Mouse (Mus musculus) C2C12 (cell line): ENCODE results near the gene Olfr524. TPM values are rescaled to one million over a fixed set of nuclear protein-coding genes. Genes with fewer than 3 reads are reported as not detected.

Source experiments
- H3K27me3 ChIP-seq: one replicate; pipeline ENCODE4 v1.6.1; 2011; ENCODE audit not compliant: control insufficient read depth, insufficient read depth, insufficient read length
- H3K36me3 ChIP-seq: one replicate; pipeline ENCODE4 v1.6.1; 2011; ENCODE audit not compliant: control insufficient read depth, insufficient read depth
- H3K4me3 ChIP-seq: one replicate; pipeline ENCODE4 v1.5.1; 2011; ENCODE audit warnings: mild to moderate bottlenecking, control low read depth; ENCODE audit not compliant: poor library complexity, insufficient read depth, severe bottlenecking
- H3K79me2 ChIP-seq: one replicate; pipeline ENCODE4 v1.6.1; 2011; ENCODE audit not compliant: control insufficient read depth, insufficient read depth
- H3K79me3 ChIP-seq: one replicate; pipeline ENCODE4 v1.6.1; 2011; ENCODE audit warnings: low read depth, control low read depth
- H3ac ChIP-seq: one replicate; pipeline ENCODE3; 2011; ENCODE audit warnings: low read depth; ENCODE audit not compliant: control insufficient read depth, insufficient read length
- CEBPB ChIP-seq: IDR thresholded peaks from one replicate; pipeline ENCODE4 v1.6.1; 2011; ENCODE audit warnings: low read depth, mild to moderate bottlenecking, control low read depth, moderate library complexity
- CTCF ChIP-seq: IDR thresholded peaks from one replicate; pipeline ENCODE4 v1.5.1; 2011; ENCODE audit not compliant: control insufficient read depth, insufficient read depth, insufficient read length
- FOSL1 ChIP-seq: IDR thresholded peaks from one replicate; pipeline ENCODE4 v1.8.0; 2011; ENCODE audit warnings: mild to moderate bottlenecking, low read length; ENCODE audit not compliant: poor library complexity, insufficient read depth, severe bottlenecking
- MAX ChIP-seq: IDR thresholded peaks from one replicate; pipeline ENCODE4 v1.6.1; 2011; ENCODE audit warnings: mild to moderate bottlenecking, control low read depth
- MYOD1 ChIP-seq: IDR thresholded peaks from one replicate; pipeline ENCODE4 v1.6.1; 2011; ENCODE audit warnings: low read depth; ENCODE audit not compliant: control insufficient read depth, insufficient read length
- MYOG ChIP-seq: IDR thresholded peaks from one replicate; pipeline ENCODE4 v1.6.1; 2011; ENCODE audit not compliant: control insufficient read depth, insufficient read length; ENCODE audit errors: extremely low read depth
- USF1 ChIP-seq: IDR thresholded peaks from one replicate; pipeline ENCODE4 v1.6.1; 2011; ENCODE audit warnings: low read depth, mild to moderate bottlenecking, control low read depth, moderate library complexity
- polyA plus RNA-seq: library from polyadenylated mRNA; unstranded; fragments of >200 nt; fragmentation: generic; extraction: Trizol; gene quantifications from one replicate; pipeline ENCODE4 v1.2.1, GENCODE M21; 2012; ENCODE audit warnings: missing spikeins

Olfr524 gene
- polyA plus RNA-seq, 1 experiment: not detected

GRCm38 (mm10) chr7:140192445-140192844, 13.3 kb downstream of the Olfr524 start:
- H3K79me3 ChIP-seq: no peaks in the 10 kb centered on the region
- no peaks in the 10 kb centered on the region for H3K36me3 ChIP-seq
- H3ac ChIP-seq: no peak overlapping the region
- no peaks in the 10 kb centered on the region for H3K27me3 ChIP-seq
- TF ChIP-seq CTCF (no peak), FOSL1 (no peak), USF1 (no peak), MYOG (no peak), MAX (no peak), MYOD1 (no peak), CEBPB (no peak)
- no peak overlapping the region for H3K4me3 ChIP-seq
- no peaks in the 10 kb centered on the region for H3K79me2 ChIP-seq

- H3K4me3 ChIP-seq: no peak overlapping the region
- H3K27me3 ChIP-seq: no peaks in the 10 kb centered on the region
- TF ChIP-seq CTCF: no peak
- TF ChIP-seq MAX: no peak
- TF ChIP-seq MYOG: no peak
- TF ChIP-seq FOSL1: no peak
- no peak for TF ChIP-seq CEBPB
- no peak for TF ChIP-seq MYOD1
- no peak for TF ChIP-seq USF1
- no peak overlapping the region for H3ac ChIP-seq
- H3K79me2 ChIP-seq: no peaks in the 10 kb centered on the region
- no peaks in the 10 kb centered on the region for H3K36me3 ChIP-seq
- H3K79me3 ChIP-seq: no peaks in the 10 kb centered on the region
These were observed 15.3 kb downstream of the Olfr524 start for GRCm38 (mm10) chr7:140190435-140190834.

DNA sequence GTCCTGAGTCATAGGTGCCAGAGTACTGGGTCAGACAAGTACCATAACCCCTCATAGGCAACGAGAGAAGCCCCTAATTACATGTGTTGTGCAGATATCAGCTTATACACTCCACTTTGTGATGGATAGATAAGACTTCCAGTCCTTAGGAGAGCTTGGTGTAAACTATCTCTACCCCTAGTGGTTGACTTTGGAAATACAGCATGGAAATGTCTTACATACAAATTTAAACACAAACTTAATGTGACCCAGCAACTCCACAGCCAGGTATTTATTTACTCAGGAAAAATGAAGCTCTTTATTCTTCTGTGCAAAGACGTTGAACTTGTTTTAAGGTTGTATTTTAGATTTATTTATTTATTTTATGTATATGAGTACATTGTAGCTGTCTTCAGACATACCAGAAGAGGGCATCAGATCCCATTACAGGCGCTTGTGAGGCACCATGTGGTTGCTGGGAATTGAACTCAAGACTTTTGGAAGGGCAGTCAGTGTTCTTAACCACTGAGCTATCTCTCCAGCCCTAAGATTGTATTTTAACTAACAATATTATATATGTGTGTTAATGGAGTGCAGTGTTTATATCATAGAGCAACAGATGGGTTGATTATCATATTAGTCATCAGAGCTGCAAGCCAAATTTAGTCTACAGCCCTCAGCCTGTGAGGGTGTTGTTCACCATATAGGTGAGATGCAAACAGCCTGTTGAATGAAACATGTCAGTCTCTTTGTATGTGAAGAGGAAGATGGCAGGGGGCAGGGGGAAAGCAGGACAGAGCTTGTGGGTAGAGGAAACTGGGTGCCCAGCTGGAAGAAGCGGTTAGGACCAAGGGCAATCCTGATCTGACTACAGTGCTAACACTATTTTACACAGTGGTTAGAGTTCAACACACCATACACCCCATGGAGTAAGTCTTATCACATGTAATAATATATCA, 17.1 kb downstream of the Olfr524 start:
- Histone ChIP-seq H3ac (no peak overlapping the region), H3K27me3 (peaks cover 3% of the 10 kb centered on the region), H3K79me2 (no peaks in the 10 kb centered on the region), H3K4me3 (no peak overlapping the region), H3K36me3 (no peaks in the 10 kb centered on the region), H3K79me3 (no peaks in the 10 kb centered on the region)
- TF ChIP-seq MYOD1: no peak
- TF ChIP-seq USF1: no peak
- no peak for TF ChIP-seq FOSL1
- TF ChIP-seq CTCF: no peak
- no peak for TF ChIP-seq MAX
- no peak for TF ChIP-seq MYOG
- no peak for TF ChIP-seq CEBPB

- Histone ChIP-seq H3ac (no peak overlapping the region), H3K36me3 (no peaks in the 10 kb centered on the region), H3K4me3 (no peak overlapping the region), H3K27me3 (peaks cover 4% of the 10 kb centered on the region), H3K79me3 (no peaks in the 10 kb centered on the region), H3K79me2 (no peaks in the 10 kb centered on the region)
- no peak for TF ChIP-seq FOSL1
- TF ChIP-seq MYOD1: no peak
- no peak for TF ChIP-seq USF1
- TF ChIP-seq CTCF: no peak
- no peak for TF ChIP-seq MYOG
- no peak for TF ChIP-seq MAX
- no peak for TF ChIP-seq CEBPB
These were observed 17.9 kb downstream of the Olfr524 start for GRCm38 (mm10) chr7:140187721-140188390.

DNA sequence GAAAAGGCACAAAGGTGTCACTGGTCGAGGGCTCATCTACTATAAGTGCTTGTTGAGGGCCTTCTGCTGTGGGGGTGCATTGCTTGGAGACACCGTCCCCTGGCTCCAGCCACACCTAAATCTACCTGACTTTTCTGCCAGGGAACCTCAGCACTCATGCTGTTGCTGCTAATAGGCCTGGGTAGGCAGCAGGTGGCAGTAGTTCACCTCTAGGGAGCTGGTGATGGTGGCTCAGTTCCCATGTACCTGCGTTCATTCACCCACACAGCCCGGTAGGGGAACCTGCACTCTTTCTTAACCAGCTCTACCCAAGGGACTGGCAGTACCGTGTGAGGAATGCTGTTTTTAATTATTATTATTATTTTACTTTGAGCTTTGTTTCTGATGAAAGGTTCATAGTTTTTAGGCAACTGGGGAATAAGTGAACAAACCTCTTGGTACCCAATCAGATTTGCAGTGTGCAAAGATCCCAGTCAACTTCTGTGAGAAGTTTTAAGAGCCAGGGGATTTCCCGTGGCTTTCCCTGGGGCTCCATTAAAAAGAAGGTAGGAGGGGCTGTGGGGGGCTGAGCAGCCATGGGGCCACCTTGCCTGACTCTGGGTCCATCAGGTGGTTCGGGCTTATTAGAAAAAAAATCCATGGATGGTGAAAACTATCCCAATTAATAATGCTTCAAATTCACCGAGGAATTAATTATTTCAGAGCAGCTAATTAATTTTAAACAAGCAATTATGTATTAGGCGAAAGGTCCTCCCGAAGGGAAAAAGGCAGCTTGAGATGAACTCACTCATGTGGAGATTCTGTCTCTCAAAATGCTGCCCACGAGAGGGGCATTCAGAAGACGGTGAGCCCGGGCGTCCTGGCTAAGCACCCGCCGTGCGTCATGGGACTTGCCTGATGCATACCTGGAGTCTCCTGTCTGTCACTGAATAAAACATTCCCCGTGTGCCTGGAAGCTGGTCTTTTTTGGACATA, 18.8 kb downstream of the Olfr524 start:
- Histone ChIP-seq H3ac (no peak overlapping the region), H3K36me3 (no peaks in the 10 kb centered on the region), H3K79me2 (no peaks in the 10 kb centered on the region), H3K4me3 (no peak overlapping the region), H3K27me3 (peaks cover 4% of the 10 kb centered on the region), H3K79me3 (no peaks in the 10 kb centered on the region)
- TF ChIP-seq FOSL1: no peak
- TF ChIP-seq CTCF: peak; percentile 44
- no peak for TF ChIP-seq MYOD1

DNA sequence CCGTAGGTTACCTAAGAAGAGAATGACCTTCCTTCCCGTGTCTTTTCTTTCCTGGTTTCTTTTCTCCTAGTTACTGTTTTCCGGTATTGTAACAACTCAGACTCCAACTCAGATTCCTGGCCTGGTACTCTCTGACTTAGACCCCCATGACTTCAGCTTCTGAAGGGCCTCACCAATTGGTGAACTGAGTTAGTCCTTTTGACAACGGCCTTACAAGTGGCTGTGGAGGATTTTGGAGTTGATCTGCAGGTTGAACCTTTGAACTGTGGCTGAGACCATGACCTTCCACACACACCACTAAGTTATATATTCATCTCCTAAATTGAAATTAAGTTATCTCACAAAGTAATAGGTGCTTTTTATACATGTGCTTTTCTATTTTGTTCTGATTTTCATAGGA, 21.6 kb downstream of the Olfr524 start:
- H3K27me3 ChIP-seq: peaks cover 4% of the 10 kb centered on the region
- H3K79me3 ChIP-seq: no peaks in the 10 kb centered on the region
- TF ChIP-seq FOSL1: no peak
- TF ChIP-seq USF1: no peak
- TF ChIP-seq MYOD1: no peak
- TF ChIP-seq MYOG: no peak
- TF ChIP-seq CEBPB: no peak
- no peak for TF ChIP-seq MAX
- no peak for TF ChIP-seq CTCF
- no peak overlapping the region for H3ac ChIP-seq
- no peaks in the 10 kb centered on the region for H3K36me3 ChIP-seq
- H3K4me3 ChIP-seq: no peak overlapping the region
- H3K79me2 ChIP-seq: no peaks in the 10 kb centered on the region
